11 mouse cellular contexts compared by ENCODE assay signal in the genomic region with DNA sequence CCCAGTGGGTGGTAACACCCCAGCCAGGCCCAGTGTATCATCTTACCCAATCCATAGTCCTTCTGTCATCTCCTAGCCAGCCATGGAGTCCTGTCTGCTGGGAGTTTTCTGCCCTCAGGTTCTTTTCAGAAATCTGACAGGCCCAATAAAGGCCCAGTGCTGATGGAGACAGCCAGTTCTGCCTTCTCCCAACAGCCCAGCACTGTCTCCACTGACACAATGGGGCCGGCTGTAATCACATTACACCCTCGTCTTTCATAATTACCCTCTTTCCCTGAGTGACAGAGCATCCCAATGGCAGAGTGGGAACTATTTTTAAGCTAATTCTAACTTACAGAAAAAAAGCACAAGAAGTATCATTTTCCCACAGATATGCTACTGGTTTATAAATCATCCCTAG.
"Had no signal": no experiment of that assay in that cellular context is flagged by ENCODE, and none has a peak within 500 bp of the region (broad histone marks: within the 10 kb centered on the region; RNA-seq: fewer than 3 reads in every experiment).

No protein-coding gene starts in this region.

- H3K36me3 ChIP-seq: limb, embryonic 13.5 days; liver, embryonic 15.5 days; stomach, embryonic 15.5 days had no signal

- ATAC-seq: lung, postnatal 0 days had no signal

- H3K9me3 ChIP-seq: limb, embryonic 13.5 days; liver, embryonic 15.5 days; stomach, embryonic 15.5 days had no signal

- H3K9ac ChIP-seq: limb, embryonic 13.5 days; liver, embryonic 15.5 days; stomach, embryonic 15.5 days had no signal

- DNase-seq: kidney, adult 18-20 months; kidney, postnatal 14 days; left cerebral cortex, postnatal 4 days; lung, adult 2 months; lung, postnatal 36 days; right cerebral cortex, postnatal 14 days; thymus, postnatal 36 days had no signal

- H3K27me3 ChIP-seq: limb, embryonic 13.5 days; liver, embryonic 15.5 days; stomach, embryonic 15.5 days had no signal

- H3K27ac ChIP-seq: limb, embryonic 13.5 days; liver, embryonic 15.5 days; stomach, embryonic 15.5 days had no signal

- H3K4me3 ChIP-seq: limb, embryonic 13.5 days; liver, embryonic 15.5 days; stomach, embryonic 15.5 days had no signal

- H3K4me1 ChIP-seq: liver, embryonic 15.5 days; stomach, embryonic 15.5 days had no signal

- H3K4me2 ChIP-seq: limb, embryonic 13.5 days; liver, embryonic 15.5 days; stomach, embryonic 15.5 days had no signal
